ENCODE assay signal across 10 mouse cellular contexts in the genomic region with DNA sequence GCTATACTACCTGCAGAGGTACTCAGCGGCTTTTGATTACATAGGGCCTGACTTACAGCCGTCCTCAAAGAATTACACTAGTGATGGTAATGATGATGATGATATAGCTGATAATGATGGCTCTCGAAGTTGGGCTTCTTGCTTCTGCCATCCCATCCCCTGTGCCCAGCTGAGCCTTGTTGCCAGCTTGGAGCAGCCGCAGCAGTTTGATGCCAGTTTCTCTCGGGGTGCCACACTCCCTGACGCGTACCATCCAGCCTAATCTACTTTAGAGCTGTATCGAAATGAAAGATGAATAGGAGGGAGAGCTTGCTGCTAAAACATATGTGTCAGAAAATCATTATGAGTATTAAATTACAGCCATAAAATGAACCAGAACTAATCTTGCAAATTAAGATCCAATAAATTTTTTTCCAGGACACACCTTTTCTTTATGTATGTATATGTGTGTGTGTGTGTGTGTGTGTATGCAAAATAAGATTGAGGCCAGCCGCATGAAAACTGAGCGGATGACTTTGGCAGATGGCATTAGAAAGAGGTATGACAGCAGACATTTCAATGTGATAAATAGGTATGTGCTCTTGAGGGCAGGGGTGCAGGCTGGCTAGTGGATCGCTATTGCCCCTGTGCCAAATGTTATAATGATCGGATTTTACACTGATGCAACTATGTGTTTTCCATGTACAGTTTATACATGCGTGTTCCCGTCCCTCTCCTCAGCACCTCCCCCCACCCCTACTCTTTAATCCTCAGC.
DNase-seq lines count a peak whose midpoint lies in the region; ATAC-seq and TF ChIP-seq lines count a peak whose summit lies in the region.
"Had no signal": no experiment of that assay in that cellular context is flagged by ENCODE, and none has a peak within 500 bp of the region (broad histone marks: within the 10 kb centered on the region; RNA-seq: fewer than 3 reads in every experiment).

No protein-coding gene starts in this region.

- TF ChIP-seq CTCF in left cerebral cortex, adult 2 months (IDR thresholded peaks at IDR 0.05), result no peak

- peak; percentile 73 to 85 for DNase-seq in cerebellum, postnatal 10 days
- DNase-seq in cerebellum, postnatal 4 days (ENCODE audit: low spot score in 2 of 2), result no peak
- no peak for DNase-seq in left cerebral cortex, adult 2 months (ENCODE audit: extremely low spot score in 1 of 2, low spot score in 2 of 2)
- no peak for DNase-seq in left cerebral cortex, adult 8-10 months (ENCODE audit: low spot score in 2 of 2)
- no peak for DNase-seq in spleen, postnatal 14 days (ENCODE audit: low spot score in 2 of 2)
- no peak for DNase-seq in cerebellum, adult 8-10 months
- DNase-seq: adrenal gland, adult 8-10 months; cerebellum, adult 9-11 months had no signal

- H3K4me1 ChIP-seq in hindbrain, embryonic 12.5 days, result peaks cover 44% of the 10 kb centered on the region
- H3K4me1 ChIP-seq in midbrain, embryonic 16.5 days (ENCODE audit: control insufficient read depth, insufficient read depth, low read length), result peaks cover 29% of the 10 kb centered on the region

- peaks cover 5% of the 10 kb centered on the region; the same call in 1 of the 2 replicates for H3K27me3 ChIP-seq in hindbrain, embryonic 12.5 days
- no peaks in the 10 kb centered on the region for H3K27me3 ChIP-seq in midbrain, embryonic 16.5 days (ENCODE audit: control insufficient read depth, insufficient read depth, low read depth, low read length)

- H3K9ac ChIP-seq in hindbrain, embryonic 12.5 days, result no peak overlapping the region
- H3K9ac ChIP-seq in midbrain, embryonic 16.5 days (ENCODE audit: low read depth, low read length), result no peak overlapping the region

- no peak overlapping the region for H3K4me3 ChIP-seq in left cerebral cortex, adult 2 months
- no peak overlapping the region for H3K4me3 ChIP-seq in hindbrain, embryonic 12.5 days
- no peak overlapping the region for H3K4me3 ChIP-seq in midbrain, embryonic 16.5 days (ENCODE audit: low read depth, low read length)

- no peaks in the 10 kb centered on the region for H3K36me3 ChIP-seq in hindbrain, embryonic 12.5 days
- H3K36me3 ChIP-seq in midbrain, embryonic 16.5 days (ENCODE audit: control insufficient read depth, insufficient read depth, low read length), result no peaks in the 10 kb centered on the region

- H3K27ac ChIP-seq in left cerebral cortex, adult 2 months, result peak overlapping the region; percentile 38; the same call in 1 of the 2 replicates
- H3K27ac ChIP-seq in hindbrain, embryonic 12.5 days, result 0 out of 2 replicates have a peak overlapping the region, but pooled peaks have one; percentile 9
- no peak overlapping the region for H3K27ac ChIP-seq in midbrain, embryonic 16.5 days (ENCODE audit: low read length)

- H3K4me2 ChIP-seq in hindbrain, embryonic 12.5 days (replicated peaks), result peak overlapping the region; percentile 16; the same call in 1 of the 2 replicates
- H3K4me2 ChIP-seq in midbrain, embryonic 16.5 days (ENCODE audit: low read length), result peak overlapping the region; percentile 5

- intact Hi-C loops in left cerebral cortex, adult 2 months (cut with DNase I), result no loop called here

- ATAC-seq in hindbrain, embryonic 12.5 days (ENCODE audit: low FRiP score), result 0 out of 2 replicates have a peak, but pooled peaks have one; percentile 8
- no peak for ATAC-seq in midbrain, embryonic 16.5 days

- H3K9me3 ChIP-seq in hindbrain, embryonic 12.5 days (replicated peaks), result peaks cover 5% of the 10 kb centered on the region; the same call in 1 of the 2 replicates
- H3K9me3 ChIP-seq in midbrain, embryonic 16.5 days (replicated peaks; ENCODE audit: control insufficient read depth, low read length, poor library complexity, severe bottlenecking), result no peaks in the 10 kb centered on the region

- 68% methylated on average over 14 of the region's 14 CpGs for WGBS in hindbrain, embryonic 12.5 days
- WGBS in midbrain, embryonic 16.5 days, result 52% methylated on average over 14 of the region's 14 CpGs

Comparison
In these comparisons a context has a peak if more than half of its experiments do, and no peak if none do; other contexts are left out.
1. DNase-seq: peak in cerebellum, postnatal 10 days (2 of 2); none in cerebellum, postnatal 4 days (0 of 2), left cerebral cortex, adult 2 months (0 of 2), left cerebral cortex, adult 8-10 months (0 of 2), spleen, postnatal 14 days (0 of 2) and cerebellum, adult 8-10 months (single experiment).